Mouse (Mus musculus) bone marrow macrophage, adult 2 months (primary cell): ENCODE results near the gene Hddc3. TPM values are rescaled to one million over a fixed set of nuclear protein-coding genes. Genes with fewer than 3 reads are reported as not detected.
A peak's percentile ranks its signal among the peaks of the same experiment; 100 is the strongest.
"Not testable (repeated sequence)": the region's sequence is repeated elsewhere in the genome, so short reads cannot be mapped to it uniquely, and the experiment has no call there.

Experiments
- H3K27ac ChIP-seq: 2 replicates; pipeline ENCODE4 v1.5.1; 2012; ENCODE audit warnings: low read depth, low read length; ENCODE audit not compliant: insufficient read depth
- H3K4me1 ChIP-seq: 2 replicates; pipeline ENCODE4 v1.6.1; 2012; ENCODE audit warnings: low read length; ENCODE audit not compliant: control insufficient read depth, insufficient read depth
- H3K4me3 ChIP-seq: 2 replicates; pipeline ENCODE4 v1.5.1; 2012; ENCODE audit warnings: mild to moderate bottlenecking, low read length, moderate library complexity; ENCODE audit not compliant: insufficient read depth
- CTCF ChIP-seq: IDR thresholded peaks from 2 replicates; pipeline ENCODE4 v1.5.1; 2012; ENCODE audit warnings: low read depth, mild to moderate bottlenecking, low read length, moderate library complexity
- POLR2A ChIP-seq: IDR thresholded peaks from 2 replicates; pipeline ENCODE4 v1.6.1; 2012; ENCODE audit warnings: mild to moderate bottlenecking, low read depth, low read length, borderline replicate concordance
- polyA plus RNA-seq: library from polyadenylated mRNA; stranded (reverse); fragments of >200 nt; gene quantifications from 2 replicates; pipeline ENCODE4 v1.2.4, GENCODE M21; 2012; ENCODE audit not compliant: missing spikeins, insufficient read depth, insufficient read length

Hddc3 gene
- polyA plus RNA-seq, 1 experiment = 7.5 TPM

- Histone ChIP-seq H3K27ac (no peak overlapping the region), H3K4me1 (no peaks in the 10 kb centered on the region), H3K4me3 (no peak overlapping the region)
- TF ChIP-seq POLR2A (no peak), CTCF (no peak)
Measured at GRCm38 (mm10) chr7:80315733-80316132, 27.2 kb upstream of the Hddc3 start.

- H3K27ac ChIP-seq = no peak overlapping the region
- no peak overlapping the region for H3K4me3 ChIP-seq
- H3K4me1 ChIP-seq = no peaks in the 10 kb centered on the region
- TF ChIP-seq POLR2A = no peak
Measured at GRCm38 (mm10) chr7:80317439-80318115, 25.3 kb upstream of the Hddc3 start.

GRCm38 (mm10) chr7:80318670-80319069 lies 24.2 kb upstream of the Hddc3 start:
- Histone ChIP-seq H3K4me1 (peaks cover 6% of the 10 kb centered on the region), H3K27ac (no peak overlapping the region), H3K4me3 (no peak overlapping the region)
- TF ChIP-seq POLR2A = no peak
- no peak for TF ChIP-seq CTCF

- Histone ChIP-seq H3K4me1 (peaks cover 7% of the 10 kb centered on the region), H3K4me3 (no peak overlapping the region), H3K27ac (no peak overlapping the region)
- no peak for TF ChIP-seq CTCF
- no peak for TF ChIP-seq POLR2A
Measured at GRCm38 (mm10) chr7:80319846-80320496, 22.9 kb upstream of the Hddc3 start.

- no peak overlapping the region for H3K27ac ChIP-seq
- peak overlapping the region; percentile 70 for H3K4me3 ChIP-seq
- peaks cover 8% of the 10 kb centered on the region for H3K4me1 ChIP-seq
- TF ChIP-seq POLR2A (no peak), CTCF (no peak)
Measured at GRCm38 (mm10) chr7:80323336-80323735, 19.6 kb upstream of the Hddc3 start.

GRCm38 (mm10) chr7:80324043-80324815 lies 18.7 kb upstream of the Hddc3 start, which contains the start of gene Rccd1:
Gene Rccd1 (minus strand): TSS chr7:80324454.
- Histone ChIP-seq H3K27ac (peak within 1 kb of the TSS; percentile 37), H3K4me3 (peak within 1 kb of the TSS; percentile 70), H3K4me1 (peaks cover 8% of the 10 kb centered on the region)
- no peak for TF ChIP-seq POLR2A
- no peak for TF ChIP-seq CTCF

GRCm38 (mm10) chr7:80324816-80325119 lies 18.1 kb upstream of the Hddc3 start:
- H3K27ac ChIP-seq, H3K4me1 ChIP-seq: not testable (repeated sequence)
- H3K4me3 ChIP-seq = peak overlapping the region; percentile 70; the same call in 1 of the 2 replicates

- TF ChIP-seq CTCF = no peak
- TF ChIP-seq POLR2A = no peak
- Histone ChIP-seq H3K4me3 (no peak overlapping the region), H3K27ac (no peak overlapping the region), H3K4me1 (peaks cover 8% of the 10 kb centered on the region)
Measured at GRCm38 (mm10) chr7:80325292-80325868, 17.5 kb upstream of the Hddc3 start.

- Histone ChIP-seq H3K4me1 (peaks cover 8% of the 10 kb centered on the region), H3K27ac (no peak overlapping the region), H3K4me3 (no peak overlapping the region)
- TF ChIP-seq CTCF (no peak), POLR2A (no peak)
Measured at GRCm38 (mm10) chr7:80326076-80326475, 16.8 kb upstream of the Hddc3 start.

- Histone ChIP-seq H3K4me1 (no peaks in the 10 kb centered on the region), H3K27ac (no peak overlapping the region), H3K4me3 (no peak overlapping the region)
- no peak for TF ChIP-seq POLR2A
- no peak for TF ChIP-seq CTCF
Measured at GRCm38 (mm10) chr7:80330278-80330677, 12.6 kb upstream of the Hddc3 start.
